Mouse (Mus musculus) kidney, postnatal 4 days (tissue): ENCODE measurements around the gene Dnaic2.

Experiments used
- DNase-seq, 2 experiments: peaks; one replicate each; pipeline ENCODE4 v3.0.0; 2021; ENCODE audit warnings: mixed read lengths in 2 of 2

Gene Dnaic2

DNA sequence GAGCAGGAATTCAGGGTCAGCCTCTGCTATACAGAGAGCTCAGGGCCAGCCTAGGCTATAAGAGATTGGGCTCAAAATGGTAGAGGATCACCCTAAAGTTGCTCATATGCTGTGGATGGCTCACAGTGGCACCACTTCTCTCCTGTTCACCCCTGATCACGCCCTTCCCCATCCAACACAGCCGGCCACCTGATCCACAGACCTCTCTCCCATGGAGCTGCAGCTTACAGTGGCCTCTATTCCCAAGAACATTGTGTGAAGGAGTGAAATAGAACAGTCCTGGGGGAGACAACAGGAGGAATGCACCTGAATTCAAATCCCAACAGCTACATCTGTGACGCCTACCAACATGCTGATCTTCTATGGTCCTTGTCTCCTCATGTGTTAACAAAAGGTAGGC, 71.4 kb downstream of the Dnaic2 start, which contains the start of gene Gpr142:
Gene Gpr142, plus strand, starts transcription at position 301 of the 400 bp plus-strand sequence.
- DNase-seq: no peak

GRCm38 (mm10) chr11:114801906-114802305, 74.7 kb downstream of the Dnaic2 start:
- no peak for DNase-seq

DNA sequence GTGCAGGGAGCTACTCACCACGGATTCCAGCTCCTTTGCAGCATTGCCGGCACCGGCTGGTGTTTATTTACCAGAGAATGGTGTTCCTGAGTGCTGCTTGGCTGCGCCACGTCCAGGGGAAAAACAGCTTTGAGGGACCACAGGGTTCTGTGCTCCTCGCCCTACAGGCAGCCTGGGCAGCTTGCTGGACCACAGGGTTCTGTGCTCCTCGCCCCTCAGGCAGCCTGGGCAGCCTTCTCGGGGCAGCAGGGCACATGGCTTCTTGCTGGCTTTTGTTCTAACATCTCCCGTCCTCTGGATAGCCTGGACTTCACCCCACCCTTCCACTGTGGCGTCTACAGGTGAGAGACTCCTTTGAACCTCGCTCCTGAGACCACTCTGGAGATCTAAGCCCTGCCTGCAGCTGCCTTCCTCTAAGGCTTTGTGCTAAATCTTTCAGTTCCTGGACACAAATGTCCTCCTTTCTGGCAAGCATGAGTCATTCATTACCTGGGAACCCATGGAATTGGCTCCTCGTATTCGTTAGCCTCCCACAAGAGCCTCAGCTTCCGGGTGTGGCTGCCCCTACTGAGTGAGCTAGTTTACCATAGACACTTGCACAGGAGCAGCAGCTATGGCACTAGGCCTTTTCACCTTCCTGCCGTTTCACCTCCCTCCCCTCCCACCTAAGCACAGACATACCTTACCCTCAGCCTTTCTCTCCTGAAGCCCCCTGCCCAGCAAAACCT, 75.5 kb downstream of the Dnaic2 start:
- no peak for DNase-seq

- DNase-seq: no peak
Measured at GRCm38 (mm10) chr11:114803990-114804389, 76.8 kb downstream of the Dnaic2 start.

- no peak for DNase-seq
Measured at GRCm38 (mm10) chr11:114807025-114807424, 79.8 kb downstream of the Dnaic2 start.
